ENCODE assay signal across 8 mouse cellular contexts in the genomic region with DNA sequence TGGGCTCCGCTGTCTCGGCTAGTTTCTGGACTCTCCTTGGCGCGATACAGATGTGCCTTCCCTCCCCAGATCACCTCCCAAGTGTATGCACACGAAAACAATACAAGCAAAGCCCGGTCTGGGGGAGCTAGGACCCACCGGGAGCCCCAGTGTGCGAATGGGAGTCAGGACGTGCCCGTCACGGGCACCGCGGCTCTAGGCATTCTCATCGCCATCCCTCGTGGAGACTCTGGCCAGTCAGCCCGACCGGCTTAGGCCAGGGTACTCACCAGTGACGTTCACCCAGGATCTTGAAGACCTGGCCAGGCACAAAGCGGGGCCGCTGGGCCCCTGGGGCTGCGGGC. TPM values are rescaled to one million over a fixed set of nuclear protein-coding genes. Genes with fewer than 3 reads are reported as not detected.
DNase-seq lines count a peak whose midpoint lies in the region; ATAC-seq and TF ChIP-seq lines count a peak whose summit lies in the region.

No protein-coding gene starts in this region.

- peak overlapping the region; percentile 27; the same call in 1 of the 2 replicates for H3K27ac ChIP-seq in heart, postnatal 0 days (ENCODE audit: low read depth)
- H3K27ac ChIP-seq in hindbrain, embryonic 12.5 days: peak overlapping the region; percentile 94
- no peak overlapping the region for H3K27ac ChIP-seq in midbrain, embryonic 11.5 days (ENCODE audit: low read depth, low read length)

- peak overlapping the region; percentile 65 for H3K4me3 ChIP-seq in heart, postnatal 0 days (ENCODE audit: low read depth, low read length)
- H3K4me3 ChIP-seq in hindbrain, embryonic 12.5 days: peak overlapping the region; percentile 76
- H3K4me3 ChIP-seq in midbrain, embryonic 11.5 days (ENCODE audit: low read depth, low read length): peak overlapping the region; percentile 64

- H3K4me2 ChIP-seq in heart, postnatal 0 days (ENCODE audit: low read depth, low read length): peak overlapping the region; percentile 94
- peak overlapping the region; percentile 59 for H3K4me2 ChIP-seq in hindbrain, embryonic 12.5 days (replicated peaks)
- H3K4me2 ChIP-seq in midbrain, embryonic 11.5 days: peak overlapping the region; percentile 96

- peak; percentile 20 for ATAC-seq in heart, postnatal 0 days (ENCODE audit: insufficient read depth, low read depth)
- ATAC-seq in Patski: peak; percentile 51
- peak; percentile 68 for ATAC-seq in hindbrain, embryonic 12.5 days (ENCODE audit: low FRiP score)
- ATAC-seq in midbrain, embryonic 11.5 days (ENCODE audit: low FRiP score): peak; percentile 74; the same call in 1 of the 2 replicates

- H3K27me3 ChIP-seq in heart, postnatal 0 days (ENCODE audit: control insufficient read depth, insufficient read depth, low read length): peaks cover 4% of the 10 kb centered on the region; the same call in 1 of the 2 replicates
- no peaks in the 10 kb centered on the region for H3K27me3 ChIP-seq in Patski
- no peaks in the 10 kb centered on the region for H3K27me3 ChIP-seq in hindbrain, embryonic 12.5 days
- peaks cover 24% of the 10 kb centered on the region for H3K27me3 ChIP-seq in midbrain, embryonic 11.5 days (ENCODE audit: control insufficient read depth, insufficient read depth, low read length)

- H3K36me3 ChIP-seq in heart, postnatal 0 days (replicated peaks; ENCODE audit: control insufficient read depth, insufficient read depth, low read length): no peaks in the 10 kb centered on the region
- H3K36me3 ChIP-seq in hindbrain, embryonic 12.5 days: no peaks in the 10 kb centered on the region
- no peaks in the 10 kb centered on the region for H3K36me3 ChIP-seq in midbrain, embryonic 11.5 days (ENCODE audit: control insufficient read depth, insufficient read depth, low read length)

- no peaks in the 10 kb centered on the region for H3K9me3 ChIP-seq in heart, postnatal 0 days (replicated peaks; ENCODE audit: control insufficient read depth, low read length)
- no peaks in the 10 kb centered on the region for H3K9me3 ChIP-seq in hindbrain, embryonic 12.5 days (replicated peaks)
- H3K9me3 ChIP-seq in midbrain, embryonic 11.5 days (ENCODE audit: control insufficient read depth, low read length): no peaks in the 10 kb centered on the region

- POLR2A ChIA-PET in Patski (lab: Charles Lee): interaction anchor here (0.6 kb wide), 2 partner anchors 57 to 69 kb away, joined by 3 to 7 read pairs; no protein-coding TSS in a partner anchor

- WGBS in heart, postnatal 0 days: 0% methylated on average over 21 of the region's 21 CpGs
- WGBS in hindbrain, embryonic 12.5 days: 0% methylated on average over 21 of the region's 21 CpGs
- WGBS in midbrain, embryonic 11.5 days: under 1% methylated on average over 21 of the region's 21 CpGs

- CTCF ChIA-PET in Patski (lab: Charles Lee): interaction anchor here (1.7 kb wide), 1 partner anchor 44 kb away, joined by 4 read pairs; no protein-coding TSS in a partner anchor

- DNase-seq in heart, postnatal 0 days (ENCODE audit: low spot score): peak; percentile 18
- no peak for DNase-seq in heart, adult 18-20 months
- peak; percentile 19 for DNase-seq in Patski (ENCODE audit: low read depth, low spot score)
- no peak for DNase-seq in midbrain, embryonic 11.5 days (ENCODE audit: low spot score, missing footprints)
- DNase-seq in adrenal gland, postnatal 10 days: no peak
- no peak for DNase-seq in cerebellum, postnatal 10 days
- no peak for DNase-seq in cerebellum, adult 18-20 months

- 0 out of 2 replicates have a peak, but pooled peaks cover 10% of the 10 kb centered on the region for H3K4me1 ChIP-seq in heart, postnatal 0 days (ENCODE audit: control insufficient read depth, insufficient read depth)
- peaks cover 32% of the 10 kb centered on the region for H3K4me1 ChIP-seq in hindbrain, embryonic 12.5 days
- H3K4me1 ChIP-seq in midbrain, embryonic 11.5 days (ENCODE audit: control insufficient read depth, insufficient read depth, low read length): peaks cover 15% of the 10 kb centered on the region

- no peak for TF ChIP-seq CTCF in heart, postnatal 0 days (IDR thresholded peaks at IDR 0.05; ENCODE audit: low read depth)
- TF ChIP-seq CTCF in Patski (IDR thresholded peaks at IDR 0.05): no peak

- in situ Hi-C loops in Patski (cut with MboI; ENCODE audit: low pct_unique_long_range_greater_than_20kb): no loop called here

- peak overlapping the region; percentile 46 for H3K9ac ChIP-seq in heart, postnatal 0 days (replicated peaks; ENCODE audit: low read depth, low read length)
- H3K9ac ChIP-seq in hindbrain, embryonic 12.5 days: peak overlapping the region; percentile 82
- peak overlapping the region; percentile 71 for H3K9ac ChIP-seq in midbrain, embryonic 11.5 days (ENCODE audit: low read length)

- TF ChIP-seq EP300 in heart, postnatal 0 days (IDR thresholded peaks at IDR 0.05; ENCODE audit: low read depth): no peak

RNA-seq across cellular contexts. Expression of a gene that starts 0.2 kb away (rescaled TPM):
- 2.6 and 5.7 TPM in 2 replicates for total RNA-seq in heart, postnatal 0 days (2014; rRNA removed; ENCODE audit: low replicate concordance)
- polyA plus RNA-seq in heart, postnatal 0 days (2015; fragmentation: Nextera tagmentation; extraction: Ambion mirVana): 3.6 and 5.5 TPM in 2 replicates
- 1 to 10 TPM; 8.1 to 8.5 TPM for total RNA-seq in heart, adult 18-20 months (2021)
- 10.8 TPM for polyA plus RNA-seq in Patski (2021)
- 25.7 and 28.2 TPM in 2 replicates for polyA plus RNA-seq in hindbrain, embryonic 12.5 days (2016; fragmentation: Nextera tagmentation; extraction: Ambion mirVana)
- polyA plus RNA-seq in midbrain, embryonic 11.5 days (2014; fragmentation: Nextera tagmentation; extraction: Ambion mirVana): 14.2 and 16.9 TPM in 2 replicates
- total RNA-seq in adrenal gland, postnatal 10 days (2021): 10 to 100 TPM; 47.3 to 50.3 TPM

Comparison
In these comparisons a context has a peak if more than half of its experiments do, and no peak if none do; other contexts are left out.
1. DNase-seq: peak in heart, postnatal 0 days (single experiment) and Patski (single experiment); none in heart, adult 18-20 months (0 of 2), midbrain, embryonic 11.5 days (single experiment), adrenal gland, postnatal 10 days (single experiment), cerebellum, postnatal 10 days (0 of 2) and cerebellum, adult 18-20 months (0 of 2).
2. ATAC-seq: peak in every context shown above with its lines; median percentile 74 in midbrain, embryonic 11.5 days; 68 in hindbrain, embryonic 12.5 days; 51 in Patski; 20 in heart, postnatal 0 days.
3. Peak in every context shown above with its lines, with median percentiles within 50 percentile points of each other: H3K4me2 ChIP-seq, H3K4me3 ChIP-seq and H3K9ac ChIP-seq.